Mouse (Mus musculus) erythroid progenitor cell, adult 5-6 weeks (primary cell): ENCODE measurements at regions not wholly inside any gene's neighbourhood (a gene's known extent, or its start where the extent isn't known, plus 50 kb on each side); places are given as distances from the start of the nearest gene placed in this dataset.

Experiments
- ATAC-seq: replicated peaks from 2 replicates; pipeline ENCODE4 v1.8.0; 2016; ENCODE audit warnings: moderate number of reproducible peaks, mild to moderate bottlenecking, moderate TSS enrichment, inconsistent platforms; ENCODE audit not compliant: poor library complexity, low FRiP score, severe bottlenecking

- peak; percentile 80 for ATAC-seq
Measured at GRCm38 (mm10) chr6:70714239-70714638, 77.8 kb downstream of the Rpia start.

GRCm38 (mm10) chr6:70713665-70714064 lies 78.4 kb downstream of the Rpia start:
- ATAC-seq: no peak

GRCm38 (mm10) chr6:70713118-70713517 lies 78.9 kb downstream of the Rpia start:
- ATAC-seq: no peak

- peak; percentile 84 for ATAC-seq
Measured at GRCm38 (mm10) chr6:70709338-70710055, 82.5 kb downstream of the Rpia start.

GRCm38 (mm10) chr6:70695596-70695995 lies 96.4 kb downstream of the Rpia start:
- no peak for ATAC-seq
